Mouse (Mus musculus) neural tube, embryonic 14.5 days (tissue): Measurements from ENCODE around the gene Tceanc2. TPM values are rescaled to one million over a fixed set of nuclear protein-coding genes. Genes with fewer than 3 reads are reported as not detected.
A peak's percentile ranks its signal among the peaks of the same experiment; 100 is the strongest.

Experiments
- ATAC-seq: fragments of 200-750 bp; cut with Nextera tagmentation; 2 replicates; pipeline ENCODE4 v1.8.0; 2017; ENCODE audit warnings: low read depth, mild to moderate bottlenecking, moderate TSS enrichment, moderate library complexity
- H3K27ac ChIP-seq: fragments of 300-500 bp; sonication (generic); 2 replicates; pipeline ENCODE4 v1.5.1; 2014; ENCODE audit warnings: low read depth, mild to moderate bottlenecking, control low read depth, low read length, moderate library complexity, mixed read lengths
- H3K27me3 ChIP-seq: fragments of 300-500 bp; sonication (generic); 2 replicates; pipeline ENCODE4 v1.6.1; 2014; ENCODE audit warnings: low read length; ENCODE audit not compliant: control insufficient read depth, insufficient read depth
- H3K36me3 ChIP-seq: fragments of 300-500 bp; sonication (generic); 2 replicates; pipeline ENCODE4 v1.6.1; 2014; ENCODE audit warnings: low read length, mixed read lengths; ENCODE audit not compliant: control insufficient read depth, insufficient read depth
- H3K4me1 ChIP-seq: fragments of 300-500 bp; sonication (generic); 2 replicates; pipeline ENCODE4 v1.6.1; 2014; ENCODE audit warnings: low read length; ENCODE audit not compliant: control insufficient read depth, insufficient read depth
- H3K4me2 ChIP-seq: fragments of 300-500 bp; sonication (generic); 2 replicates; pipeline ENCODE4 v1.6.1; 2014; ENCODE audit warnings: mild to moderate bottlenecking, low read depth, low read length, control low read depth
- H3K4me3 ChIP-seq: fragments of 300-500 bp; sonication (generic); 2 replicates; pipeline ENCODE4 v1.5.1; 2014; ENCODE audit warnings: low read depth, low read length, control low read depth, mixed read lengths
- H3K9ac ChIP-seq: fragments of 300-500 bp; sonication (generic); replicated peaks from 2 replicates; pipeline ENCODE4 v1.6.1; 2014; ENCODE audit warnings: low read depth, mild to moderate bottlenecking, control low read depth, low read length, mixed read lengths
- H3K9me3 ChIP-seq: fragments of 300-500 bp; sonication (generic); 2 replicates; pipeline ENCODE4 v1.6.1; 2016; ENCODE audit warnings: low read length; ENCODE audit not compliant: control insufficient read depth
- WGBS: fragments of 180-500 bp; shearing (Covaris S2); extraction: QIAGEN DNeasy Blood & Tissue Kit; methylation state at CpG from one replicate; pipeline ENCODE4 v1.1.7; 2014; 5-methylcytosine and 5-hydroxymethylcytosine counted together
- polyA plus RNA-seq: library from polyadenylated mRNA; unstranded; fragments of >200 nt; fragmentation: Nextera tagmentation; extraction: Ambion mirVana; gene quantifications from 2 replicates; pipeline ENCODE4 v1.2.1, GENCODE M21; 2014

Tceanc2 gene
- polyA plus RNA-seq, 1 experiment from 2014 or later = 56.4 TPM

- Histone ChIP-seq H3K9ac (peak overlapping the region; percentile 25; the same call in 1 of the 2 replicates), H3K27ac (peak overlapping the region; percentile 57), H3K4me1 (0 out of 2 replicates have a peak, but pooled peaks cover 9% of the 10 kb centered on the region), H3K4me3 (no peak overlapping the region), H3K9me3 (no peaks in the 10 kb centered on the region), H3K4me2 (no peak overlapping the region), H3K27me3 (no peaks in the 10 kb centered on the region), H3K36me3 (no peaks in the 10 kb centered on the region)
- WGBS = 5% methylated on average over 13 of the region's 13 CpGs
- ATAC-seq = peak; percentile 78; the same call in 1 of the 2 replicates
Observed at GRCm38 (mm10) chr4:107108291-107108731, 70.6 kb downstream of the Tceanc2 start.

GRCm38 (mm10) chr4:107106777-107107176 is 72.1 kb downstream of the Tceanc2 start:
- no peaks in the 10 kb centered on the region for H3K9me3 ChIP-seq
- no peak overlapping the region for H3K4me2 ChIP-seq
- H3K4me3 ChIP-seq = no peak overlapping the region
- ATAC-seq = no peak
- no peak overlapping the region for H3K9ac ChIP-seq
- H3K27ac ChIP-seq = no peak overlapping the region
- H3K4me1 ChIP-seq = 0 out of 2 replicates have a peak, but pooled peaks cover 9% of the 10 kb centered on the region
- 92% methylated on average over 16 of the region's 16 CpGs for WGBS
- no peaks in the 10 kb centered on the region for H3K27me3 ChIP-seq
- no peaks in the 10 kb centered on the region for H3K36me3 ChIP-seq

GRCm38 (mm10) chr4:107102220-107102619 is 76.7 kb downstream of the Tceanc2 start:
- H3K4me1 ChIP-seq = no peaks in the 10 kb centered on the region
- ATAC-seq = no peak
- 79% methylated on average over 8 of the region's 8 CpGs for WGBS
- no peaks in the 10 kb centered on the region for H3K36me3 ChIP-seq
- no peaks in the 10 kb centered on the region for H3K27me3 ChIP-seq
- no peak overlapping the region for H3K4me2 ChIP-seq
- H3K4me3 ChIP-seq = no peak overlapping the region
- H3K9me3 ChIP-seq = no peaks in the 10 kb centered on the region
- no peak overlapping the region for H3K9ac ChIP-seq
- no peak overlapping the region for H3K27ac ChIP-seq

GRCm38 (mm10) chr4:107098791-107099525 is 80.0 kb downstream of the Tceanc2 start:
- H3K27ac ChIP-seq = no peak overlapping the region
- 66% methylated on average over 17 of the region's 17 CpGs for WGBS
- no peak overlapping the region for H3K4me3 ChIP-seq
- H3K9ac ChIP-seq = no peak overlapping the region
- H3K9me3 ChIP-seq = no peaks in the 10 kb centered on the region
- no peaks in the 10 kb centered on the region for H3K36me3 ChIP-seq
- no peaks in the 10 kb centered on the region for H3K27me3 ChIP-seq
- no peak overlapping the region for H3K4me2 ChIP-seq
- H3K4me1 ChIP-seq = peaks cover 10% of the 10 kb centered on the region; the same call in 1 of the 2 replicates
- ATAC-seq = no peak

GRCm38 (mm10) chr4:107098375-107098774 is 80.5 kb downstream of the Tceanc2 start:
- Histone ChIP-seq H3K4me1 (peaks cover 10% of the 10 kb centered on the region; the same call in 1 of the 2 replicates), H3K9ac (no peak overlapping the region), H3K36me3 (no peaks in the 10 kb centered on the region), H3K9me3 (no peaks in the 10 kb centered on the region), H3K27ac (no peak overlapping the region), H3K27me3 (no peaks in the 10 kb centered on the region), H3K4me2 (no peak overlapping the region), H3K4me3 (no peak overlapping the region)
- WGBS = 79% methylated on average over 10 of the region's 10 CpGs
- ATAC-seq = no peak

- no peak overlapping the region for H3K27ac ChIP-seq
- WGBS = 66% methylated on average over 15 of the region's 15 CpGs
- ATAC-seq = no peak
Observed at GRCm38 (mm10) chr4:107097871-107098270, 81.0 kb downstream of the Tceanc2 start.

GRCm38 (mm10) chr4:107096841-107097373 is 82.0 kb downstream of the Tceanc2 start, which contains the start of gene Cdcp2:
TSS of gene Cdcp2 (plus strand) at chr4:107096891.
- Histone ChIP-seq H3K9me3 (no peaks in the 10 kb centered on the region), H3K4me1 (peaks cover 10% of the 10 kb centered on the region; the same call in 1 of the 2 replicates), H3K27me3 (no peaks in the 10 kb centered on the region), H3K4me3 (no peak within 1 kb of the TSS), H3K36me3 (no peaks in the 10 kb centered on the region), H3K4me2 (no peak within 1 kb of the TSS), H3K27ac (no peak within 1 kb of the TSS; the same call in 1 of the 2 replicates), H3K9ac (0 out of 2 replicates have a peak within 1 kb of the TSS, but pooled peaks have one; percentile 21)
- ATAC-seq = no peak
- WGBS = 29% methylated on average over 16 of the region's 16 CpGs

More at GRCm38 (mm10) chr4:107097871-107098270, 81.0 kb downstream of the Tceanc2 start:
- Histone ChIP-seq H3K4me1 (peaks cover 10% of the 10 kb centered on the region; the same call in 1 of the 2 replicates), H3K4me3 (no peak overlapping the region), H3K36me3 (no peaks in the 10 kb centered on the region), H3K9me3 (no peaks in the 10 kb centered on the region), H3K4me2 (no peak overlapping the region), H3K9ac (no peak overlapping the region), H3K27me3 (no peaks in the 10 kb centered on the region)

- H3K27ac ChIP-seq = no peak overlapping the region; the same call in 1 of the 2 replicates
- H3K9me3 ChIP-seq = no peaks in the 10 kb centered on the region
- ATAC-seq = no peak
Observed at GRCm38 (mm10) chr4:107096043-107096442, 82.9 kb downstream of the Tceanc2 start.

More at GRCm38 (mm10) chr4:107096043-107096442, 82.9 kb downstream of the Tceanc2 start:
- H3K27me3 ChIP-seq = no peaks in the 10 kb centered on the region
- no peak overlapping the region for H3K9ac ChIP-seq
- H3K4me3 ChIP-seq = no peak overlapping the region
- WGBS = 22% methylated on average over 6 of the region's 6 CpGs
- no peaks in the 10 kb centered on the region for H3K36me3 ChIP-seq
- peaks cover 10% of the 10 kb centered on the region; the same call in 1 of the 2 replicates for H3K4me1 ChIP-seq
- H3K4me2 ChIP-seq = no peak overlapping the region
